Mouse (Mus musculus): ENCODE measurements around the gene Irak3.

- no peak for TF ChIP-seq EP300 (optimal IDR thresholded peaks at IDR 0.05)
- no peak for TF ChIP-seq CTCF (IDR thresholded peaks at IDR 0.05; ENCODE audit: low read depth)
Observed at GRCm38 (mm10) chr10:120151672-120152071, 50.3 kb downstream of the Irak3 start.

Measured in stomach, postnatal 0 days (tissue).